In the genomic region with DNA sequence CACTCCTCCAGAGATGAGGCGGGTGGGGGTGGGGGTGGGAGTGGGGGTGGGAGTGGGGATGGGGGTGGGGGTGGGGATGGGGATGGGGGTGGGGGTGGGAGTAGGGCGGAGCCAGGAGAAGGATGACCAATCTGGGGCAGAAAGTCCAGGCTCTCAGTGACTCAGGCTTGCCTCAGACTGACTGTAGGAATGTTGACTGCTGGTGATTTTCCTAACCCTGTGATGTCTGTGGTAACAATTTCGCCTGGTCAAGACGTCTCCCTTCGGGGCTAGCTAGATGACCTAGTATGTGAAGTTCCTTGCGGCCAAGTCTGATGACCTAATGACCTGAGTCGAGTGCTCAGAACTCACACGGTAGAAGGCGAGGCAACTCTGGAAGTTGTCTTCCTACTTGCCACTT, we compare ENCODE assay signal across 13 mouse cellular contexts. TPM values are rescaled to one million over a fixed set of nuclear protein-coding genes. Genes with fewer than 3 reads are reported as not detected.
DNase-seq lines count a peak whose midpoint lies in the region; ATAC-seq and TF ChIP-seq lines count a peak whose summit lies in the region.
"Had no signal": no experiment of that assay in that cellular context is flagged by ENCODE, and none has a peak within 500 bp of the region (broad histone marks: within the 10 kb centered on the region; RNA-seq: fewer than 3 reads in every experiment).

No protein-coding gene starts in this region.

- peak overlapping the region; percentile 69 for H3K27ac ChIP-seq in lung, embryonic 14.5 days (ENCODE audit: low read depth)
- H3K27ac ChIP-seq in kidney, embryonic 15.5 days: peak overlapping the region; percentile 95
- H3K27ac ChIP-seq in forebrain, embryonic 15.5 days (replicated peaks): no peak overlapping the region
- H3K27ac ChIP-seq: heart, embryonic 10.5 days; hindbrain, embryonic 14.5 days had no signal

- no peaks in the 10 kb centered on the region for H3K79me2 ChIP-seq in myocyte (ENCODE audit: control insufficient read depth, insufficient read depth)

- H3K9ac ChIP-seq in lung, embryonic 14.5 days: no peak overlapping the region
- no peak overlapping the region for H3K9ac ChIP-seq in kidney, embryonic 15.5 days
- H3K9ac ChIP-seq in forebrain, embryonic 15.5 days (replicated peaks): no peak overlapping the region
- H3K9ac ChIP-seq: hindbrain, embryonic 14.5 days had no signal

- intact Hi-C loops in heart, postnatal 10 days (cut with DNase I): no loop called here

- TF ChIP-seq CTCF in lung, embryonic 14.5 days (IDR thresholded peaks at IDR 0.05; ENCODE audit: low read depth): no peak

- no peak overlapping the region for H3K4me3 ChIP-seq in lung, embryonic 14.5 days (ENCODE audit: low read depth, low read length)
- no peak overlapping the region for H3K4me3 ChIP-seq in kidney, embryonic 15.5 days (replicated peaks)
- no peak overlapping the region for H3K4me3 ChIP-seq in myocyte
- no peak overlapping the region for H3K4me3 ChIP-seq in forebrain, embryonic 15.5 days
- H3K4me3 ChIP-seq: erythroblast, embryonic 14.5 days; heart, embryonic 10.5 days had no signal

- H3K9me3 ChIP-seq in lung, embryonic 14.5 days (ENCODE audit: low read depth, low read length): no peaks in the 10 kb centered on the region
- H3K9me3 ChIP-seq in kidney, embryonic 15.5 days (replicated peaks): no peaks in the 10 kb centered on the region
- no peaks in the 10 kb centered on the region for H3K9me3 ChIP-seq in forebrain, embryonic 15.5 days
- H3K9me3 ChIP-seq: heart, embryonic 10.5 days had no signal

- peak; percentile 70 for ATAC-seq in lung, embryonic 14.5 days (ENCODE audit: insufficient read depth)
- ATAC-seq in kidney, embryonic 15.5 days (replicated peaks; ENCODE audit: low FRiP score): peak; percentile 84
- no peak for ATAC-seq in forebrain, embryonic 15.5 days (replicated peaks)
- ATAC-seq: midbrain, embryonic 16.5 days had no signal

- TF ChIP-seq POLR2A in myocyte (IDR thresholded peaks at IDR 0.05; ENCODE audit: insufficient read length, low read depth): no peak

- H3K4me2 ChIP-seq in lung, embryonic 14.5 days: no peak overlapping the region
- peak overlapping the region; percentile 34; the same call in 1 of the 2 replicates for H3K4me2 ChIP-seq in kidney, embryonic 15.5 days
- peak overlapping the region; percentile 50 for H3K4me2 ChIP-seq in myocyte (ENCODE audit: low read depth)
- no peak overlapping the region for H3K4me2 ChIP-seq in forebrain, embryonic 15.5 days (replicated peaks)
- H3K4me2 ChIP-seq: hindbrain, embryonic 14.5 days had no signal

- no peaks in the 10 kb centered on the region for H3K27me3 ChIP-seq in lung, embryonic 14.5 days (ENCODE audit: insufficient read depth, low read length)
- no peaks in the 10 kb centered on the region for H3K27me3 ChIP-seq in kidney, embryonic 15.5 days
- H3K27me3 ChIP-seq in myocyte (ENCODE audit: control insufficient read depth, insufficient read depth, insufficient read length): no peaks in the 10 kb centered on the region
- H3K27me3 ChIP-seq in forebrain, embryonic 15.5 days: no peaks in the 10 kb centered on the region

- H3K36me3 ChIP-seq in lung, embryonic 14.5 days (ENCODE audit: insufficient read depth): no peaks in the 10 kb centered on the region
- H3K36me3 ChIP-seq in kidney, embryonic 15.5 days: no peaks in the 10 kb centered on the region
- no peaks in the 10 kb centered on the region for H3K36me3 ChIP-seq in myocyte (ENCODE audit: control insufficient read depth, insufficient read depth)
- no peaks in the 10 kb centered on the region for H3K36me3 ChIP-seq in forebrain, embryonic 15.5 days
- H3K36me3 ChIP-seq: heart, embryonic 10.5 days had no signal

- no peak for DNase-seq in lung, embryonic 14.5 days
- no peak for DNase-seq in lung, postnatal 10 days
- DNase-seq in adipocyte (ENCODE audit: low spot score): peak; percentile 18
- no peak for DNase-seq in heart, postnatal 10 days
- no peak for DNase-seq in testis, postnatal 10 days (ENCODE audit: low spot score)
- DNase-seq: cerebellum, postnatal 25 days had no signal

- H3K4me1 ChIP-seq in lung, embryonic 14.5 days (ENCODE audit: insufficient read depth): no peaks in the 10 kb centered on the region
- H3K4me1 ChIP-seq in kidney, embryonic 15.5 days: peaks cover 34% of the 10 kb centered on the region
- H3K4me1 ChIP-seq in forebrain, embryonic 15.5 days: no peaks in the 10 kb centered on the region
- H3K4me1 ChIP-seq: heart, embryonic 10.5 days had no signal

- H3ac ChIP-seq in myocyte (ENCODE audit: control insufficient read depth, insufficient read length): no peak overlapping the region

- WGBS in lung, embryonic 14.5 days: 40% methylated on average over 9 of the region's 9 CpGs
- 27% methylated on average over 9 of the region's 9 CpGs for WGBS in kidney, embryonic 15.5 days
- 93% methylated on average over 9 of the region's 9 CpGs for WGBS in forebrain, embryonic 15.5 days

TF ChIP-seq in myocyte, 11 proteins besides CTCF, POLR2A, EP300 and RAD21:
- TF ChIP-seq TCF3 (IDR thresholded peaks at IDR 0.05; ENCODE audit: insufficient read length, low read depth) (no peak), CEBPB (IDR thresholded peaks at IDR 0.05; ENCODE audit: insufficient read depth, poor library complexity, severe bottlenecking) (no peak), MYOG (IDR thresholded peaks at IDR 0.05; ENCODE audit: control insufficient read depth in 1 of 3, insufficient read depth in 1 of 3, insufficient read length in 2 of 3, low read depth in 2 of 3) (no peak), POLR2AphosphoS2 (IDR thresholded peaks at IDR 0.05; ENCODE audit: insufficient read length, low read depth) (no peak), MYOD1 (IDR thresholded peaks at IDR 0.05; ENCODE audit: control insufficient read depth in 1 of 3, insufficient read length in 2 of 3, low read depth in 2 of 3) (no peak), REST (IDR thresholded peaks at IDR 0.05; ENCODE audit: insufficient read depth, insufficient read length) (no peak), SRF (IDR thresholded peaks at IDR 0.05; ENCODE audit: control insufficient read depth, insufficient read length, low read depth) (no peak), USF1 (IDR thresholded peaks at IDR 0.05; ENCODE audit: low read depth) (no peak), E2F4 (IDR thresholded peaks at IDR 0.05; ENCODE audit: insufficient read depth) (no peak), MAX (IDR thresholded peaks at IDR 0.05; ENCODE audit: low read depth) (no peak), TCF12 (IDR thresholded peaks at IDR 0.05; ENCODE audit: insufficient read depth, poor library complexity, severe bottlenecking) (no peak)

RNA-seq across cellular contexts. Expression of a gene that starts 32.9 kb away (rescaled TPM):
- 38.1 and 38.7 TPM in 2 replicates for polyA plus RNA-seq in lung, embryonic 14.5 days (2014; fragmentation: Nextera tagmentation; extraction: Ambion mirVana)
- 34.2 and 39.9 TPM in 2 replicates for polyA plus RNA-seq in kidney, embryonic 15.5 days (2015; fragmentation: Nextera tagmentation; extraction: Ambion mirVana)
- polyA plus RNA-seq in myocyte (2012; fragmentation: generic; extraction: Trizol): 2.3 TPM
- 10 to 100 TPM; 36.1 to 36.5 TPM for total RNA-seq in heart, postnatal 10 days (2021)
- 7.4 and 8.6 TPM in 2 replicates for polyA plus RNA-seq in forebrain, embryonic 15.5 days (2015; fragmentation: Nextera tagmentation; extraction: Ambion mirVana)

Comparison
In these comparisons a context has a peak if more than half of its experiments do, and no peak if none do; other contexts are left out.
1. H3K4me2 ChIP-seq: peak in kidney, embryonic 15.5 days (single experiment) and myocyte (single experiment); none in lung, embryonic 14.5 days (single experiment) and forebrain, embryonic 15.5 days (single experiment).